Mouse (Mus musculus) heart, postnatal 0 days (tissue): ENCODE results near the gene Pcbp4. TPM values are rescaled to one million over a fixed set of nuclear protein-coding genes. Genes with fewer than 3 reads are reported as not detected.

ENCODE experiments used
- ATAC-seq: fragments of 200-750 bp; cut with Nextera tagmentation; 2 replicates; pipeline ENCODE4 v1.8.0; 2017; ENCODE audit warnings: low read depth, moderate number of reproducible peaks, moderate library complexity; ENCODE audit not compliant: insufficient read depth
- DNase-seq: peaks from one replicate; pipeline ENCODE4 v3.0.0-alpha.2; 2016; ENCODE audit warnings: low spot score
- H3K27ac ChIP-seq: fragments of 300-500 bp; sonication (generic); 2 replicates; pipeline ENCODE4 v1.5.1; 2014; ENCODE audit warnings: low read depth, mild to moderate bottlenecking
- H3K27me3 ChIP-seq: fragments of 300-500 bp; sonication (generic); 2 replicates; pipeline ENCODE4 v1.6.1; 2014; ENCODE audit warnings: low read length, mixed read lengths; ENCODE audit not compliant: control insufficient read depth, insufficient read depth
- H3K36me3 ChIP-seq: fragments of 300-500 bp; sonication (generic); replicated peaks from 2 replicates; pipeline ENCODE4 v1.6.1; 2014; ENCODE audit warnings: low read length, mixed read lengths; ENCODE audit not compliant: control insufficient read depth, insufficient read depth
- H3K4me1 ChIP-seq: fragments of 300-500 bp; sonication (generic); 2 replicates; pipeline ENCODE4 v1.6.1; 2014; ENCODE audit warnings: antibody characterized with exemption; ENCODE audit not compliant: control insufficient read depth, insufficient read depth
- H3K4me2 ChIP-seq: fragments of 300-500 bp; sonication (generic); 2 replicates; pipeline ENCODE4 v1.6.1; 2014; ENCODE audit warnings: low read depth, mild to moderate bottlenecking, low read length, moderate library complexity
- H3K4me3 ChIP-seq: fragments of 300-500 bp; sonication (generic); 2 replicates; pipeline ENCODE4 v1.5.1; 2014; ENCODE audit warnings: low read depth, low read length
- H3K9ac ChIP-seq: fragments of 300-500 bp; sonication (generic); replicated peaks from 2 replicates; pipeline ENCODE4 v1.6.1; 2014; ENCODE audit warnings: low read depth, low read length, mixed read lengths
- H3K9me3 ChIP-seq: fragments of 300-500 bp; sonication (generic); replicated peaks from 2 replicates; pipeline ENCODE4 v1.6.1; 2016; ENCODE audit warnings: low read length; ENCODE audit not compliant: control insufficient read depth
- CTCF ChIP-seq: IDR thresholded peaks from 2 replicates; pipeline ENCODE4 v1.5.1; 2016; ENCODE audit warnings: antibody characterized with exemption, control low read depth, low read depth
- EP300 ChIP-seq: IDR thresholded peaks from 2 replicates; pipeline ENCODE4 v1.6.1; 2016; ENCODE audit warnings: antibody characterized with exemption, low read depth
- WGBS: fragments of 180-500 bp; shearing (Covaris S2); extraction: QIAGEN DNeasy Blood & Tissue Kit; methylation state at CpG from one replicate; pipeline ENCODE4 v1.1.7; 2014; 5-methylcytosine and 5-hydroxymethylcytosine counted together
- polyA plus RNA-seq: library from polyadenylated mRNA; unstranded; fragments of >200 nt; fragmentation: Nextera tagmentation; extraction: Ambion mirVana; gene quantifications from 2 replicates; pipeline ENCODE4 v1.2.1, GENCODE M21; 2015
- total RNA-seq: library from RNA; depleted of rRNA; stranded (reverse); fragments of >200 nt; gene quantifications from 2 replicates; pipeline ENCODE4 v1.2.3, GENCODE M21; 2014; ENCODE audit warnings: low replicate concordance; rRNA removed

The Pcbp4 gene
- total and polyA plus RNA-seq, 2 experiments from 2014 or later, result 44.1 to 157 TPM

DNA sequence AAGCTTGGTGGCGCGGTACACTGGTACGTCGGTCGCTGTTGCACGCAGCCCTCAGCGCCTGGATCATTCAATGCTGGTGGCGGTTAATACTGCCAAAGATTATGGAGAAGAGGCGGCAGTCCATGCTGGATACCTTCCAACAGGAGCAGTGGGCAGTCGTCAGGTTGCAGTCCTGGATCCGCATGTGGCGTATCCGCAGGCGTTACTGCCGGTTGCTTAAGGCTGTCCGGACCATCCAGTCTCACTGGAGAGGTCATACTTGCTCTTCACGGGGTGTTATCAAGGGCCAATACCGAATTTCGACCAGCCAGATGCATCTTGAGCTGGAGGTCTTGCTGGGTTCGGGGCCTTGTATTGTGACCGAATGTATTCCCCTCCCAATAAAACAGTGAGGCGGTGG, 48.8 kb downstream of the Pcbp4 start:
- 83% methylated on average over 22 of the region's 22 CpGs for WGBS
- Histone ChIP-seq H3K27ac (no peak overlapping the region), H3K36me3 (no peaks in the 10 kb centered on the region), H3K4me3 (no peak overlapping the region), H3K4me2 (no peak overlapping the region), H3K9me3 (no peaks in the 10 kb centered on the region), H3K4me1 (no peaks in the 10 kb centered on the region), H3K9ac (no peak overlapping the region), H3K27me3 (no peaks in the 10 kb centered on the region)
- TF ChIP-seq CTCF (no peak), EP300 (no peak)
- no peak for ATAC-seq
- DNase-seq, result no peak

GRCm38 (mm10) chr9:106504246-106504645, 51.2 kb downstream of the Pcbp4 start:
- WGBS, result 57% methylated on average over 6 of the region's 6 CpGs
- Histone ChIP-seq H3K27me3 (no peaks in the 10 kb centered on the region), H3K9me3 (no peaks in the 10 kb centered on the region), H3K4me2 (no peak overlapping the region), H3K36me3 (no peaks in the 10 kb centered on the region), H3K4me1 (no peaks in the 10 kb centered on the region), H3K27ac (no peak overlapping the region), H3K4me3 (no peak overlapping the region), H3K9ac (no peak overlapping the region)
- DNase-seq (no peak), ATAC-seq (no peak)
- TF ChIP-seq CTCF (no peak), EP300 (no peak)

DNA sequence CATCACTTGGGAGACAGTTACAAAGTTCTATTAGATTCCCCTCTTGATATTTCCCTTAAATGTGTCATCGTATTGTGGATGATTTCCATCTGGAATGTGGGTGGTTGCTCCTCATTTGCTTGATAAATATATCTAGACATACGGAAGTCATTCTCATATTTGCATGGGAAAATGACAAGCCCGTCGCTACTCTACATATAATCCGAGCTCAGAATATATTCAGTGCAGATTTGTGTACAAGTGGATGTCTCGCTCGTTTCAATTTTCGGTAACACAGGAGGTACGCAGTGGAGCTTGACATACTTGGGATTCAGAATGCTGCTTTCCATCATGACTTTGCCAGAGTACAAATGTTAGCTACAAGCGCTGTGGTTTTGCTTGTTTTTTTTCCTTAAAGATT, 56.3 kb downstream of the Pcbp4 start:
- Histone ChIP-seq H3K4me1 (peaks cover 4% of the 10 kb centered on the region; the same call in 1 of the 2 replicates), H3K4me3 (no peak overlapping the region), H3K27ac (no peak overlapping the region), H3K9me3 (no peaks in the 10 kb centered on the region), H3K4me2 (no peak overlapping the region), H3K36me3 (no peaks in the 10 kb centered on the region), H3K27me3 (no peaks in the 10 kb centered on the region), H3K9ac (no peak overlapping the region)
- DNase-seq (no peak), ATAC-seq (no peak)
- WGBS, result 82% methylated on average over 10 of the region's 10 CpGs
- no peak for TF ChIP-seq EP300
- TF ChIP-seq CTCF, result no peak

GRCm38 (mm10) chr9:106512729-106513450, 59.8 kb downstream of the Pcbp4 start:
- 28% methylated on average over 13 of the region's 13 CpGs for WGBS
- H3K27me3 ChIP-seq, result no peaks in the 10 kb centered on the region
- no peak overlapping the region for H3K4me3 ChIP-seq
- peaks cover 4% of the 10 kb centered on the region; the same call in 1 of the 2 replicates for H3K4me1 ChIP-seq
- H3K9me3 ChIP-seq, result no peaks in the 10 kb centered on the region
- TF ChIP-seq EP300 (no peak), CTCF (no peak)
- H3K36me3 ChIP-seq, result no peaks in the 10 kb centered on the region
- no peak overlapping the region for H3K4me2 ChIP-seq
- H3K9ac ChIP-seq, result no peak overlapping the region
- no peak for DNase-seq
- no peak for ATAC-seq
- H3K27ac ChIP-seq, result no peak overlapping the region

DNA sequence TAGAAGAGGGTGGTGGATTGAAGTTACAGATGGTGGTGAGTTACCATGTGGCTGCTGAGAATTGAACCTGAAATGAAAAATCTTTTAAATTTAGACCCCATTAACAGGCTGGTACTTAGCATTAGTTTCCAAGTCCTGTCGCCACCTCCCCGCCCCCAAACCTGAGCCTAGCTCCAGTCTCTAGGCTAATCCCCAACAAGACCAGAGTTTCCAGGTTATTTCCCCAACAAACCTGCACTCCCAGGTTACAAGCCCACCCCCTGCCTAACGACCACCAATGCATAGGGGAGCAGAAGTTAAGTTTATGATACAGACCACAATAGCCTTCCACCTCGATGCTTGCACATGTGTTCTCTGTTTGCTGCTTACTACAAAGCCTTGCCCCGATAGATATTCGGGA, 60.5 kb downstream of the Pcbp4 start:
- no peak for ATAC-seq

More for the DNA sequence above, 60.5 kb downstream of the Pcbp4 start:
- Histone ChIP-seq H3K27me3 (no peaks in the 10 kb centered on the region), H3K9me3 (no peaks in the 10 kb centered on the region), H3K4me3 (no peak overlapping the region), H3K4me1 (peaks cover 4% of the 10 kb centered on the region; the same call in 1 of the 2 replicates), H3K9ac (no peak overlapping the region), H3K36me3 (no peaks in the 10 kb centered on the region), H3K4me2 (no peak overlapping the region), H3K27ac (no peak overlapping the region)
- WGBS, result 73% methylated on average over 6 of the region's 6 CpGs
- no peak for DNase-seq
- no peak for TF ChIP-seq CTCF
- no peak for TF ChIP-seq EP300

Other genes starting within 250 kb of the Pcbp4 start
- not detected in 2 replicates for gene Tlr9, start 230.7 kb upstream of the Pcbp4 start, total RNA-seq
- 0.04 and 0.05 TPM in 2 replicates for gene Tlr9, start 230.7 kb upstream of the Pcbp4 start, polyA plus RNA-seq
- 309 and 334 TPM in 2 replicates for gene Alas1, start 204.6 kb upstream of the Pcbp4 start, total RNA-seq
- 385 and 421 TPM in 2 replicates for gene Alas1, start 204.6 kb upstream of the Pcbp4 start, polyA plus RNA-seq
- gene Poc1a, start 172.2 kb upstream of the Pcbp4 start, total RNA-seq, result 12.3 and 38.0 TPM in 2 replicates
- gene Poc1a, start 172.2 kb upstream of the Pcbp4 start, polyA plus RNA-seq, result 13.6 and 13.8 TPM in 2 replicates
- 46.9 and 47.7 TPM in 2 replicates for gene Dusp7, start 84.7 kb upstream of the Pcbp4 start, total RNA-seq
- 9.1 and 10.3 TPM in 2 replicates for gene Dusp7, start 84.7 kb upstream of the Pcbp4 start, polyA plus RNA-seq
- 783 and 913 TPM in 2 replicates for gene Rpl29, start 23.8 kb upstream of the Pcbp4 start, total RNA-seq
- gene Rpl29, start 23.8 kb upstream of the Pcbp4 start, polyA plus RNA-seq, result 504 and 531 TPM in 2 replicates
- gene Acy1, start 15.0 kb upstream of the Pcbp4 start, total RNA-seq, result 38.5 and 45.3 TPM in 2 replicates
- 19.0 and 20.1 TPM in 2 replicates for gene Acy1, start 15.0 kb upstream of the Pcbp4 start, polyA plus RNA-seq
- gene Abhd14b, start 5.8 kb upstream of the Pcbp4 start, total RNA-seq, result 14.9 and 46.8 TPM in 2 replicates
- 5.3 and 5.9 TPM in 2 replicates for gene Abhd14b, start 5.8 kb upstream of the Pcbp4 start, polyA plus RNA-seq
- gene Abhd14a, start 5.6 kb upstream of the Pcbp4 start, total RNA-seq, result 57.3 and 64.8 TPM in 2 replicates
- 45.8 and 47.1 TPM in 2 replicates for gene Abhd14a, start 5.6 kb upstream of the Pcbp4 start, polyA plus RNA-seq
- not detected in 2 replicates for gene Gpr62, start 12.6 kb downstream of the Pcbp4 start, total RNA-seq
- 0.11 TPM in 1 of 2 replicates, not detected in the other for gene Gpr62, start 12.6 kb downstream of the Pcbp4 start, polyA plus RNA-seq
- gene Rrp9, start 22.7 kb downstream of the Pcbp4 start, total RNA-seq, result 16.5 and 54.6 TPM in 2 replicates
- 17.6 and 21.0 TPM in 2 replicates for gene Rrp9, start 22.7 kb downstream of the Pcbp4 start, polyA plus RNA-seq
- gene Parp3, start 23.7 kb downstream of the Pcbp4 start, total RNA-seq, result 7.2 and 16.7 TPM in 2 replicates
- gene Parp3, start 23.7 kb downstream of the Pcbp4 start, polyA plus RNA-seq, result 2.8 and 2.9 TPM in 2 replicates
- gene Iqcf1, start 46.7 kb downstream of the Pcbp4 start, total RNA-seq, result not detected in 2 replicates
- gene Iqcf1, start 46.7 kb downstream of the Pcbp4 start, polyA plus RNA-seq, result not detected in 2 replicates
- not detected in 2 replicates for gene Iqcf5, start 61.3 kb downstream of the Pcbp4 start, total RNA-seq
- gene Iqcf5, start 61.3 kb downstream of the Pcbp4 start, polyA plus RNA-seq, result not detected in 2 replicates
- not detected in 2 replicates for gene Iqcf3, start 108.3 kb downstream of the Pcbp4 start, total RNA-seq
- not detected in 2 replicates for gene Iqcf3, start 108.3 kb downstream of the Pcbp4 start, polyA plus RNA-seq
- gene Iqcf4, start 117.7 kb downstream of the Pcbp4 start, total RNA-seq, result not detected in 2 replicates
- not detected in 2 replicates for gene Iqcf4, start 117.7 kb downstream of the Pcbp4 start, polyA plus RNA-seq
- gene Iqcf6, start 173.3 kb downstream of the Pcbp4 start, total RNA-seq, result not detected in 2 replicates
- gene Iqcf6, start 173.3 kb downstream of the Pcbp4 start, polyA plus RNA-seq, result not detected in 2 replicates
- not detected in 2 replicates for gene Grm2, start 202.8 kb downstream of the Pcbp4 start, total RNA-seq
- gene Grm2, start 202.8 kb downstream of the Pcbp4 start, polyA plus RNA-seq, result not detected in 2 replicates
- 30.9 and 122 TPM in 2 replicates for gene Tex264, start 232.6 kb downstream of the Pcbp4 start, total RNA-seq
- 44.6 and 47.9 TPM in 2 replicates for gene Tex264, start 232.6 kb downstream of the Pcbp4 start, polyA plus RNA-seq